ENCODE assay signal across 19 mouse cellular contexts in genomic region chr1:178978617-178979245, GRCm38 (mm10).
DNase-seq lines count a peak whose midpoint lies in the region; ATAC-seq and TF ChIP-seq lines count a peak whose summit lies in the region.
"Had no signal": no experiment of that assay in that cellular context is flagged by ENCODE, and none has a peak within 500 bp of the region (broad histone marks: within the 10 kb centered on the region; RNA-seq: fewer than 3 reads in every experiment).

No protein-coding gene starts in this region.

- H3K4me2 ChIP-seq in kidney, embryonic 15.5 days, result no peak overlapping the region
- H3K4me2 ChIP-seq in midbrain, embryonic 16.5 days (ENCODE audit: low read length), result no peak overlapping the region
- no peak overlapping the region for H3K4me2 ChIP-seq in midbrain, embryonic 15.5 days
- no peak overlapping the region for H3K4me2 ChIP-seq in embryonic facial prominence, embryonic 15.5 days (replicated peaks)
- no peak overlapping the region for H3K4me2 ChIP-seq in stomach, embryonic 15.5 days
- H3K4me2 ChIP-seq: heart, embryonic 15.5 days; liver, embryonic 12.5 days; midbrain, embryonic 12.5 days; neural tube, embryonic 15.5 days had no signal

- no peaks in the 10 kb centered on the region for H3K36me3 ChIP-seq in kidney, embryonic 15.5 days
- no peaks in the 10 kb centered on the region for H3K36me3 ChIP-seq in midbrain, embryonic 16.5 days (ENCODE audit: control insufficient read depth, insufficient read depth, low read length)
- no peaks in the 10 kb centered on the region for H3K36me3 ChIP-seq in midbrain, embryonic 15.5 days (replicated peaks)
- no peaks in the 10 kb centered on the region for H3K36me3 ChIP-seq in embryonic facial prominence, embryonic 15.5 days
- H3K36me3 ChIP-seq in stomach, embryonic 15.5 days, result no peaks in the 10 kb centered on the region
- no peaks in the 10 kb centered on the region for H3K36me3 ChIP-seq in thymus, adult 2 months (ENCODE audit: control insufficient read depth, insufficient read depth, low read length)
- H3K36me3 ChIP-seq: heart, embryonic 15.5 days; hindbrain, embryonic 10.5 days; liver, embryonic 12.5 days; midbrain, embryonic 12.5 days; neural tube, embryonic 15.5 days had no signal

- H3K9ac ChIP-seq in kidney, embryonic 15.5 days, result no peak overlapping the region
- H3K9ac ChIP-seq in midbrain, embryonic 16.5 days (ENCODE audit: low read depth, low read length), result 0 out of 2 replicates have a peak overlapping the region, but pooled peaks have one; percentile 8
- H3K9ac ChIP-seq in midbrain, embryonic 15.5 days, result no peak overlapping the region
- H3K9ac ChIP-seq in embryonic facial prominence, embryonic 15.5 days, result no peak overlapping the region
- no peak overlapping the region for H3K9ac ChIP-seq in stomach, embryonic 15.5 days
- H3K9ac ChIP-seq: heart, embryonic 15.5 days; liver, embryonic 12.5 days; midbrain, embryonic 12.5 days; neural tube, embryonic 15.5 days had no signal

- no peak overlapping the region for H3K4me3 ChIP-seq in kidney, embryonic 15.5 days (replicated peaks)
- no peak overlapping the region for H3K4me3 ChIP-seq in midbrain, embryonic 16.5 days (ENCODE audit: low read depth, low read length)
- H3K4me3 ChIP-seq in midbrain, embryonic 15.5 days, result no peak overlapping the region
- no peak overlapping the region for H3K4me3 ChIP-seq in embryonic facial prominence, embryonic 15.5 days (replicated peaks)
- H3K4me3 ChIP-seq in stomach, embryonic 15.5 days (replicated peaks), result no peak overlapping the region
- H3K4me3 ChIP-seq in thymus, adult 2 months (ENCODE audit: control insufficient read depth, insufficient read depth, low read length), result no peak overlapping the region
- H3K4me3 ChIP-seq: heart, adult 2 months; heart, embryonic 15.5 days; hindbrain, embryonic 10.5 days; liver, embryonic 12.5 days; midbrain, embryonic 12.5 days; myocyte; neural tube, embryonic 15.5 days had no signal

- ATAC-seq in kidney, embryonic 15.5 days (replicated peaks; ENCODE audit: low FRiP score), result peak; percentile 52; the same call in 1 of the 2 replicates
- ATAC-seq in midbrain, embryonic 16.5 days, result no peak
- no peak for ATAC-seq in midbrain, embryonic 15.5 days (replicated peaks)
- ATAC-seq in embryonic facial prominence, embryonic 15.5 days (ENCODE audit: insufficient number of reproducible peaks, low FRiP score, low TSS enrichment, low read depth), result peak; percentile 30; the same call in 1 of the 2 replicates
- peak; percentile 43; the same call in 1 of the 2 replicates for ATAC-seq in stomach, embryonic 15.5 days (ENCODE audit: insufficient read depth, low FRiP score, low read depth)
- ATAC-seq: liver, embryonic 12.5 days had no signal

- peaks cover 18% of the 10 kb centered on the region; the same call in 1 of the 2 replicates for H3K4me1 ChIP-seq in kidney, embryonic 15.5 days
- no peaks in the 10 kb centered on the region; the same call in 1 of the 2 replicates for H3K4me1 ChIP-seq in midbrain, embryonic 16.5 days (ENCODE audit: control insufficient read depth, insufficient read depth, low read length)
- no peaks in the 10 kb centered on the region for H3K4me1 ChIP-seq in midbrain, embryonic 15.5 days
- H3K4me1 ChIP-seq in embryonic facial prominence, embryonic 15.5 days, result peaks cover 27% of the 10 kb centered on the region
- peaks cover 4% of the 10 kb centered on the region; the same call in 1 of the 2 replicates for H3K4me1 ChIP-seq in stomach, embryonic 15.5 days
- no peaks in the 10 kb centered on the region for H3K4me1 ChIP-seq in thymus, adult 2 months (replicated peaks; ENCODE audit: control insufficient read depth, insufficient read depth, low read length)
- H3K4me1 ChIP-seq: liver, embryonic 12.5 days; neural tube, embryonic 15.5 days had no signal

- 50% methylated on average over 8 of the region's 8 CpGs for WGBS in kidney, embryonic 15.5 days
- 58% methylated on average over 8 of the region's 8 CpGs for WGBS in midbrain, embryonic 16.5 days
- 55% methylated on average over 8 of the region's 8 CpGs for WGBS in midbrain, embryonic 15.5 days
- WGBS in embryonic facial prominence, embryonic 15.5 days, result 29% methylated on average over 8 of the region's 8 CpGs
- 40% methylated on average over 8 of the region's 8 CpGs for WGBS in stomach, embryonic 15.5 days
- WGBS in thymus, adult 2 months, result 94% methylated on average over 8 of the region's 8 CpGs

- H3K27me3 ChIP-seq in kidney, embryonic 15.5 days, result no peaks in the 10 kb centered on the region
- no peaks in the 10 kb centered on the region for H3K27me3 ChIP-seq in midbrain, embryonic 16.5 days (ENCODE audit: control insufficient read depth, insufficient read depth, low read depth, low read length)
- H3K27me3 ChIP-seq in midbrain, embryonic 15.5 days (replicated peaks), result no peaks in the 10 kb centered on the region
- H3K27me3 ChIP-seq in embryonic facial prominence, embryonic 15.5 days, result no peaks in the 10 kb centered on the region
- no peaks in the 10 kb centered on the region for H3K27me3 ChIP-seq in stomach, embryonic 15.5 days (replicated peaks)
- no peaks in the 10 kb centered on the region for H3K27me3 ChIP-seq in thymus, adult 2 months (ENCODE audit: control insufficient read depth, insufficient read depth, low read length)
- H3K27me3 ChIP-seq: heart, embryonic 15.5 days; liver, embryonic 12.5 days; midbrain, embryonic 12.5 days; neural tube, embryonic 15.5 days had no signal

- TF ChIP-seq POLR2A in thymus, adult 2 months (IDR thresholded peaks at IDR 0.05; ENCODE audit: control insufficient read depth, extremely low read depth, insufficient read depth, low read length, poor library complexity), result no peak

- DNase-seq in kidney, adult 11 months, result no peak
- DNase-seq in thymus, adult 2 months, result no peak
- DNase-seq: adrenal gland, postnatal 25 days; cerebellum, adult 18-20 months; gastrocnemius, postnatal 10 days; heart, adult 2 months; kidney, postnatal 4 days; thymus, postnatal 14 days had no signal

- TF ChIP-seq CTCF in thymus, adult 2 months (IDR thresholded peaks at IDR 0.05; ENCODE audit: borderline replicate concordance, control insufficient read depth, extremely low read depth, insufficient read depth, low read length, poor library complexity), result no peak

- H3K9me3 ChIP-seq in kidney, embryonic 15.5 days (replicated peaks), result no peaks in the 10 kb centered on the region
- no peaks in the 10 kb centered on the region for H3K9me3 ChIP-seq in midbrain, embryonic 16.5 days (replicated peaks; ENCODE audit: control insufficient read depth, low read length, poor library complexity, severe bottlenecking)
- no peaks in the 10 kb centered on the region for H3K9me3 ChIP-seq in midbrain, embryonic 15.5 days
- H3K9me3 ChIP-seq in embryonic facial prominence, embryonic 15.5 days (replicated peaks), result no peaks in the 10 kb centered on the region
- H3K9me3 ChIP-seq in stomach, embryonic 15.5 days, result no peaks in the 10 kb centered on the region
- H3K9me3 ChIP-seq: heart, embryonic 15.5 days; hindbrain, embryonic 10.5 days; liver, embryonic 12.5 days; midbrain, embryonic 12.5 days; neural tube, embryonic 15.5 days had no signal

- H3K27ac ChIP-seq in kidney, embryonic 15.5 days, result 0 out of 2 replicates have a peak overlapping the region, but pooled peaks have one; percentile 32
- H3K27ac ChIP-seq in midbrain, embryonic 16.5 days (ENCODE audit: low read length), result no peak overlapping the region
- no peak overlapping the region for H3K27ac ChIP-seq in midbrain, embryonic 15.5 days
- H3K27ac ChIP-seq in embryonic facial prominence, embryonic 15.5 days (replicated peaks), result peak overlapping the region; percentile 8; the same call in 1 of the 2 replicates
- H3K27ac ChIP-seq in stomach, embryonic 15.5 days, result no peak overlapping the region
- no peak overlapping the region for H3K27ac ChIP-seq in thymus, adult 2 months (ENCODE audit: control insufficient read depth, insufficient read depth, low read length)
- H3K27ac ChIP-seq: heart, adult 2 months; heart, embryonic 15.5 days; hindbrain, embryonic 10.5 days; liver, embryonic 12.5 days; midbrain, embryonic 12.5 days; neural tube, embryonic 15.5 days had no signal

Comparison
In these comparisons a context has a peak if more than half of its experiments do, and no peak if none do; other contexts are left out.
1. ATAC-seq: peak in kidney, embryonic 15.5 days (single experiment), embryonic facial prominence, embryonic 15.5 days (single experiment) and stomach, embryonic 15.5 days (single experiment); none in midbrain, embryonic 16.5 days (single experiment) and midbrain, embryonic 15.5 days (single experiment).
2. H3K27ac ChIP-seq: peak in kidney, embryonic 15.5 days (single experiment) and embryonic facial prominence, embryonic 15.5 days (single experiment); none in midbrain, embryonic 16.5 days (single experiment), midbrain, embryonic 15.5 days (single experiment), stomach, embryonic 15.5 days (single experiment) and thymus, adult 2 months (single experiment).